Mouse (Mus musculus) liver, adult 2 months (tissue): Measurements from ENCODE around the gene Alkbh3.

ENCODE experiments used
- CTCF ChIP-seq: fragments of 200-500 bp; IDR thresholded peaks from 2 replicates; pipeline ENCODE4 v1.5.1; 2011; ENCODE audit warnings: low read depth, low read length, control low read depth
- POLR2A ChIP-seq: fragments of 200-500 bp; IDR thresholded peaks from 2 replicates; pipeline ENCODE4 v1.6.1; 2011; ENCODE audit warnings: low read length, control low read depth; ENCODE audit not compliant: insufficient read depth; ENCODE audit errors: extremely low read depth

DNA sequence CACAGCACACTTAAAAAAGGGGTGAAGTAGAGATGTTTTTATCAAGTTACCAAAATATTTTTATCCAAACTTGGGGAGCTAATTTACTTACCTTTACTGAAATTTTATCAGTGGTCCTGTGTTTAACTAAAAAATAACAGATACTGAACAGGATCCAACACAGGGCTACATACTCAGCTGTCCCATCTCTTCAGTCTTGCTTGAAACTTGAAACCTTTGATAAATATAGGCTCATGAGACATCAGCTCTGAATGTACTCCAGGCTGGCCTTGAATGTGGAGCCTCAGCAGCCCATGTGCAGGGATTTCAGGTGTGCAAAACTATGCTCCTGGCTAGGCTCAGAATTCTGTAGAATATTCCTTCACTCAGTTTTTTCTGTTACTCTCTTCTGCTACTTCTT, 20.0 kb upstream of the Alkbh3 start:
- TF ChIP-seq CTCF (no peak), POLR2A (no peak)
